Mouse (Mus musculus): Measurements from ENCODE around the gene Ss18l1. TPM values are rescaled to one million over a fixed set of nuclear protein-coding genes. Genes with fewer than 3 reads are reported as not detected.

The Ss18l1 gene
- polyA plus RNA-seq, 1 experiment, result 27.0 TPM

- H3K27me3 ChIP-seq (ENCODE audit: control insufficient read depth, insufficient read depth, low read length), result no peaks in the 10 kb centered on the region
- no peak overlapping the region for H3K27ac ChIP-seq (ENCODE audit: insufficient read depth, low read length)
- no peak for DNase-seq
- no peak overlapping the region for H3K4me3 ChIP-seq (replicated peaks; ENCODE audit: insufficient read depth, low read depth, low read length)
- H3K4me1 ChIP-seq (ENCODE audit: control insufficient read depth, insufficient read depth, low read length), result no peaks in the 10 kb centered on the region
- 36% methylated on average over 3 of the region's 3 CpGs for WGBS
- TF ChIP-seq POLR2A (IDR thresholded peaks at IDR 0.05; ENCODE audit: borderline replicate concordance, insufficient read depth, low read length), result no peak
- TF ChIP-seq CTCF (IDR thresholded peaks at IDR 0.05; ENCODE audit: borderline replicate concordance, insufficient read depth, low read depth, low read length), result no peak
These were observed 55.3 kb downstream of the Ss18l1 start for GRCm38 (mm10) chr2:180097585-180097984.

- no peak for DNase-seq
- Histone ChIP-seq H3K27me3 (ENCODE audit: control insufficient read depth, insufficient read depth, low read length) (no peaks in the 10 kb centered on the region), H3K4me1 (ENCODE audit: control insufficient read depth, insufficient read depth, low read length) (no peaks in the 10 kb centered on the region), H3K27ac (ENCODE audit: insufficient read depth, low read length) (no peak overlapping the region), H3K4me3 (replicated peaks; ENCODE audit: insufficient read depth, low read depth, low read length) (no peak overlapping the region)
- no peak for TF ChIP-seq POLR2A (IDR thresholded peaks at IDR 0.05; ENCODE audit: borderline replicate concordance, insufficient read depth, low read length)
- TF ChIP-seq CTCF (IDR thresholded peaks at IDR 0.05; ENCODE audit: borderline replicate concordance, insufficient read depth, low read depth, low read length), result no peak
- WGBS, result 61% methylated on average over 5 of the region's 5 CpGs
These were observed 55.9 kb downstream of the Ss18l1 start for GRCm38 (mm10) chr2:180098167-180098566.

- no peak overlapping the region for H3K27ac ChIP-seq (ENCODE audit: insufficient read depth, low read length)
- H3K27me3 ChIP-seq (ENCODE audit: control insufficient read depth, insufficient read depth, low read length), result 0 out of 2 replicates have a peak, but pooled peaks cover 1% of the 10 kb centered on the region
- TF ChIP-seq CTCF (IDR thresholded peaks at IDR 0.05; ENCODE audit: borderline replicate concordance, insufficient read depth, low read depth, low read length), result no peak
- no peak for TF ChIP-seq POLR2A (IDR thresholded peaks at IDR 0.05; ENCODE audit: borderline replicate concordance, insufficient read depth, low read length)
- no peaks in the 10 kb centered on the region for H3K4me1 ChIP-seq (ENCODE audit: control insufficient read depth, insufficient read depth, low read length)
- no peak for DNase-seq
- no peak overlapping the region for H3K4me3 ChIP-seq (replicated peaks; ENCODE audit: insufficient read depth, low read depth, low read length)
- 29% methylated on average over 15 of the region's 15 CpGs for WGBS
These were observed 57.2 kb downstream of the Ss18l1 start for GRCm38 (mm10) chr2:180099529-180099928.

- Histone ChIP-seq H3K27ac (ENCODE audit: insufficient read depth, low read length) (no peak overlapping the region), H3K4me1 (ENCODE audit: control insufficient read depth, insufficient read depth, low read length) (no peaks in the 10 kb centered on the region), H3K4me3 (replicated peaks; ENCODE audit: insufficient read depth, low read depth, low read length) (peak overlapping the region; percentile 53), H3K27me3 (ENCODE audit: control insufficient read depth, insufficient read depth, low read length) (0 out of 2 replicates have a peak, but pooled peaks cover 1% of the 10 kb centered on the region)
- TF ChIP-seq CTCF (IDR thresholded peaks at IDR 0.05; ENCODE audit: borderline replicate concordance, insufficient read depth, low read depth, low read length) (no peak), POLR2A (IDR thresholded peaks at IDR 0.05; ENCODE audit: borderline replicate concordance, insufficient read depth, low read length) (no peak)
- DNase-seq, result peak in 1 of 2 experiments; percentile 41
- WGBS, result under 1% methylated on average over 57 of the region's 57 CpGs
These were observed 61.1 kb downstream of the Ss18l1 start for GRCm38 (mm10) chr2:180103151-180103977.

- no peak within 1 kb of the TSS for H3K27ac ChIP-seq (ENCODE audit: insufficient read depth, low read length)
- DNase-seq, result peak; percentile 74 to 75
- 0 out of 2 replicates have a peak, but pooled peaks cover 1% of the 10 kb centered on the region for H3K27me3 ChIP-seq (ENCODE audit: control insufficient read depth, insufficient read depth, low read length)
- no peaks in the 10 kb centered on the region for H3K4me1 ChIP-seq (ENCODE audit: control insufficient read depth, insufficient read depth, low read length)
- TF ChIP-seq POLR2A (IDR thresholded peaks at IDR 0.05; ENCODE audit: borderline replicate concordance, insufficient read depth, low read length) (peak; percentile 34; the same call in 1 of the 2 replicates), CTCF (IDR thresholded peaks at IDR 0.05; ENCODE audit: borderline replicate concordance, insufficient read depth, low read depth, low read length) (no peak)
- WGBS, result 1% methylated on average over 85 of the region's 87 CpGs
- H3K4me3 ChIP-seq (replicated peaks; ENCODE audit: insufficient read depth, low read depth, low read length), result peak within 1 kb of the TSS; percentile 66
These were observed 61.8 kb downstream of the Ss18l1 start, which contains the start of gene Hrh3 for GRCm38 (mm10) chr2:180103978-180104658. Gene Hrh3, minus strand, starts transcription at chr2:180104488.

- H3K27me3 ChIP-seq (ENCODE audit: control insufficient read depth, insufficient read depth, low read length), result 0 out of 2 replicates have a peak, but pooled peaks cover 1% of the 10 kb centered on the region
- TF ChIP-seq POLR2A (IDR thresholded peaks at IDR 0.05; ENCODE audit: borderline replicate concordance, insufficient read depth, low read length) (no peak), CTCF (IDR thresholded peaks at IDR 0.05; ENCODE audit: borderline replicate concordance, insufficient read depth, low read depth, low read length) (no peak)
- H3K27ac ChIP-seq (ENCODE audit: insufficient read depth, low read length), result no peak overlapping the region
- no peaks in the 10 kb centered on the region for H3K4me1 ChIP-seq (ENCODE audit: control insufficient read depth, insufficient read depth, low read length)
- no peak for DNase-seq
- WGBS, result 8% methylated on average over 24 of the region's 24 CpGs
- H3K4me3 ChIP-seq (replicated peaks; ENCODE audit: insufficient read depth, low read depth, low read length), result peak overlapping the region; percentile 66
These were observed 62.5 kb downstream of the Ss18l1 start for GRCm38 (mm10) chr2:180104659-180105377.

GRCm38 (mm10) chr2:180105441-180106190 is 63.3 kb downstream of the Ss18l1 start:
- TF ChIP-seq POLR2A (IDR thresholded peaks at IDR 0.05; ENCODE audit: borderline replicate concordance, insufficient read depth, low read length), result no peak
- no peak for TF ChIP-seq CTCF (IDR thresholded peaks at IDR 0.05; ENCODE audit: borderline replicate concordance, insufficient read depth, low read depth, low read length)
- 0 out of 2 replicates have a peak, but pooled peaks cover 1% of the 10 kb centered on the region for H3K27me3 ChIP-seq (ENCODE audit: control insufficient read depth, insufficient read depth, low read length)
- no peaks in the 10 kb centered on the region for H3K4me1 ChIP-seq (ENCODE audit: control insufficient read depth, insufficient read depth, low read length)

More at GRCm38 (mm10) chr2:180105441-180106190, 63.3 kb downstream of the Ss18l1 start:
- DNase-seq, result no peak
- H3K4me3 ChIP-seq (replicated peaks; ENCODE audit: insufficient read depth, low read depth, low read length), result no peak overlapping the region
- WGBS, result 47% methylated on average over 8 of the region's 8 CpGs
- no peak overlapping the region for H3K27ac ChIP-seq (ENCODE audit: insufficient read depth, low read length)
